10 mouse cellular contexts compared by ENCODE assay signal in the genomic region with DNA sequence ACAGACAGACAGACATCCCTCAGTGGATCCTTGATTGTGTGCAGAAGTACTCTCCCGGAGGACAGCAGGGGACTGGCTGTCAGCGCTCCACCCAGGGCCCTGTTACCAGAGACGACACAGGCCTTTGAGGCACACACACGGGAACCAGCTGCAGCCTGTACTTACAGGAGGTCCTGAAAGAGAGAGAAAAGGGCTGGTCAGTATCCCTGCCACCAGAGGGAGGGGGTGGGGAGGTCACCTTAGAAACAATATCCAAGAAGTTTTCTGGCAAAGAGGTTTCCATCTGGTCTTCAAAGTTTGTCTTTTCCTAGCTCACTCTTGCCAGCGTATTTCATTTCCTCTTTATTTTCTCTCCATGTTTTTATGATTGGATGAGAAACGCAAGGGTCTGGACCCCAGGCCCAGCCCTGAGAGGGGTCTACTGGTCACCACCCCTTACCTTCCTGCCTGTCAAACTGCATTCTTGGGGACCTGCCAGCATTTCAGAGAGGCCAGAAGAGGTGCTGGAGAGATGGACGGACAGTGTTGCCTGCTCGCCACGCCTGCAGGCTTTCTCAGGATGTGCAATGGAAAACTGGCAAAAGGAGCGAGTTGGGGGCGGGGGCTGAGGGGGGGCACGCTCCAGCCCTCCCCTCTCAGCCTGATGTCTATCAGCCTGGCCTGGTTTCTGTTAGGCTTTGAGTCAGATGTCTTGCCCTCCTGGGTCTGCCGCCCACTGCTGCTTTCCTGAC. TPM values are rescaled to one million over a fixed set of nuclear protein-coding genes. Genes with fewer than 3 reads are reported as not detected.
DNase-seq lines count a peak whose midpoint lies in the region; ATAC-seq lines count a peak whose summit lies in the region.
"Had no signal": no experiment of that assay in that cellular context is flagged by ENCODE, and none has a peak within 500 bp of the region (broad histone marks: within the 10 kb centered on the region; RNA-seq: fewer than 3 reads in every experiment).

No protein-coding gene starts in this region.

- H3K36me3 ChIP-seq in embryonic facial prominence, embryonic 11.5 days (replicated peaks; ENCODE audit: control insufficient read depth, insufficient read depth, low read depth, low read length): no peaks in the 10 kb centered on the region

- WGBS in embryonic facial prominence, embryonic 11.5 days: 19% methylated on average over 13 of the region's 13 CpGs

- no peak overlapping the region for H3K9ac ChIP-seq in embryonic facial prominence, embryonic 11.5 days (replicated peaks; ENCODE audit: low read length)

- peaks cover under 1% of the 10 kb centered on the region; the same call in 1 of the 2 replicates for H3K9me3 ChIP-seq in embryonic facial prominence, embryonic 11.5 days (replicated peaks; ENCODE audit: control insufficient read depth, low read length)

- intact Hi-C loops in heart, postnatal 36 days (cut with DNase I): loop anchor here (5.0 kb wide), 1 partner anchor 57 kb away; a partner anchor contains a TSS

- no peak for ATAC-seq in embryonic facial prominence, embryonic 11.5 days (replicated peaks; ENCODE audit: insufficient number of reproducible peaks, low FRiP score, low TSS enrichment, low read depth)

- peak; percentile 92 for DNase-seq in heart, adult 11 months
- DNase-seq in heart, postnatal 36 days: no peak
- peak; percentile 75 for DNase-seq in MN1 (ENCODE audit: low spot score)
- DNase-seq in embryonic facial prominence, embryonic 11.5 days (ENCODE audit: low spot score): peak; percentile 55
- DNase-seq in kidney, postnatal 25 days: peak; percentile 40 to 61
- no peak for DNase-seq in urinary bladder, postnatal 36 days (ENCODE audit: low spot score in 2 of 2)
- no peak for DNase-seq in frontal cortex, postnatal 36 days (ENCODE audit: low spot score in 2 of 2)
- DNase-seq in right cerebral cortex, postnatal 25 days: no peak
- DNase-seq: thymus, adult 2 months had no signal

- peak overlapping the region; percentile 56; the same call in 1 of the 2 replicates for H3K27ac ChIP-seq in embryonic facial prominence, embryonic 11.5 days (replicated peaks; ENCODE audit: low read depth, low read length)

- peak overlapping the region; percentile 7; the same call in 1 of the 2 replicates for H3K4me2 ChIP-seq in embryonic facial prominence, embryonic 11.5 days (ENCODE audit: low read depth, low read length)

- H3K4me1 ChIP-seq in embryonic facial prominence, embryonic 11.5 days (ENCODE audit: control insufficient read depth, insufficient read depth, low read length): peaks cover 7% of the 10 kb centered on the region

- H3K27me3 ChIP-seq in embryonic facial prominence, embryonic 11.5 days (ENCODE audit: control insufficient read depth, insufficient read depth, low read length): no peaks in the 10 kb centered on the region

- no peak overlapping the region for H3K4me3 ChIP-seq in embryonic facial prominence, embryonic 11.5 days (ENCODE audit: low read depth, low read length)

RNA-seq across cellular contexts. Expression of a gene that starts 58.8 kb away (rescaled TPM):
- total RNA-seq in heart, postnatal 36 days (2021): under 1 TPM; 0.65 to 0.97 TPM
- polyA plus RNA-seq in embryonic facial prominence, embryonic 11.5 days (2014; fragmentation: Nextera tagmentation; extraction: Ambion mirVana): 4.3 and 4.6 TPM in 2 replicates
- total RNA-seq: CH12.LX had no signal

Comparison
In these comparisons a context has a peak if more than half of its experiments do, and no peak if none do; other contexts are left out.
1. DNase-seq: peak in heart, adult 11 months (single experiment), MN1 (single experiment), embryonic facial prominence, embryonic 11.5 days (single experiment) and kidney, postnatal 25 days (2 of 2); none in heart, postnatal 36 days (0 of 2), urinary bladder, postnatal 36 days (0 of 2), frontal cortex, postnatal 36 days (0 of 2) and right cerebral cortex, postnatal 25 days (single experiment).